Mouse (Mus musculus): ENCODE measurements around the gene Prkcb.

Gene Prkcb

GRCm38 (mm10) chr7:122380336-122381130, 92.0 kb downstream of the Prkcb start:
- Histone ChIP-seq H3K27me3 (ENCODE audit: control insufficient read depth, insufficient read depth, low read length, poor library complexity, severe bottlenecking) (no peaks in the 10 kb centered on the region), H3K36me3 (ENCODE audit: control insufficient read depth, insufficient read depth, low read length, poor library complexity, severe bottlenecking) (peaks cover 7% of the 10 kb centered on the region)
- DNase-seq (ENCODE audit: low read depth, low spot score) = no peak

- DNase-seq (ENCODE audit: low read depth, low spot score) = no peak
- Histone ChIP-seq H3K27me3 (ENCODE audit: control insufficient read depth, insufficient read depth, low read length, poor library complexity, severe bottlenecking) (no peaks in the 10 kb centered on the region), H3K36me3 (ENCODE audit: control insufficient read depth, insufficient read depth, low read length, poor library complexity, severe bottlenecking) (peaks cover 7% of the 10 kb centered on the region)
Measured at GRCm38 (mm10) chr7:122381560-122381959, 93.0 kb downstream of the Prkcb start.

- H3K27me3 ChIP-seq (ENCODE audit: control insufficient read depth, insufficient read depth, low read length, poor library complexity, severe bottlenecking) = no peaks in the 10 kb centered on the region
- peaks cover 7% of the 10 kb centered on the region for H3K36me3 ChIP-seq (ENCODE audit: control insufficient read depth, insufficient read depth, low read length, poor library complexity, severe bottlenecking)
- DNase-seq (ENCODE audit: low read depth, low spot score) = no peak
Measured at GRCm38 (mm10) chr7:122383260-122383659, 94.7 kb downstream of the Prkcb start.

GRCm38 (mm10) chr7:122384891-122385290, 96.3 kb downstream of the Prkcb start:
- Histone ChIP-seq H3K36me3 (ENCODE audit: control insufficient read depth, insufficient read depth, low read length, poor library complexity, severe bottlenecking) (peaks cover 7% of the 10 kb centered on the region), H3K27me3 (ENCODE audit: control insufficient read depth, insufficient read depth, low read length, poor library complexity, severe bottlenecking) (no peaks in the 10 kb centered on the region)
- no peak for DNase-seq (ENCODE audit: low read depth, low spot score)

GRCm38 (mm10) chr7:122386567-122386966, 98.0 kb downstream of the Prkcb start:
- no peak for DNase-seq (ENCODE audit: low read depth, low spot score)
- Histone ChIP-seq H3K27me3 (ENCODE audit: control insufficient read depth, insufficient read depth, low read length, poor library complexity, severe bottlenecking) (no peaks in the 10 kb centered on the region), H3K36me3 (ENCODE audit: control insufficient read depth, insufficient read depth, low read length, poor library complexity, severe bottlenecking) (peaks cover 7% of the 10 kb centered on the region)

GRCm38 (mm10) chr7:122387896-122388295, 99.3 kb downstream of the Prkcb start:
- peaks cover 6% of the 10 kb centered on the region for H3K36me3 ChIP-seq (ENCODE audit: control insufficient read depth, insufficient read depth, low read length, poor library complexity, severe bottlenecking)
- H3K27me3 ChIP-seq (ENCODE audit: control insufficient read depth, insufficient read depth, low read length, poor library complexity, severe bottlenecking) = no peaks in the 10 kb centered on the region
- DNase-seq (ENCODE audit: low read depth, low spot score) = peak; percentile 49

GRCm38 (mm10) chr7:122388858-122389257, 100.3 kb downstream of the Prkcb start:
- Histone ChIP-seq H3K27me3 (ENCODE audit: control insufficient read depth, insufficient read depth, low read length, poor library complexity, severe bottlenecking) (no peaks in the 10 kb centered on the region), H3K36me3 (ENCODE audit: control insufficient read depth, insufficient read depth, low read length, poor library complexity, severe bottlenecking) (peaks cover 6% of the 10 kb centered on the region)
- DNase-seq (ENCODE audit: low read depth, low spot score) = no peak

GRCm38 (mm10) chr7:122389633-122390032, 101.1 kb downstream of the Prkcb start:
- DNase-seq (ENCODE audit: low read depth, low spot score) = no peak
- Histone ChIP-seq H3K27me3 (ENCODE audit: control insufficient read depth, insufficient read depth, low read length, poor library complexity, severe bottlenecking) (no peaks in the 10 kb centered on the region), H3K36me3 (ENCODE audit: control insufficient read depth, insufficient read depth, low read length, poor library complexity, severe bottlenecking) (peaks cover 2% of the 10 kb centered on the region; the same call in 1 of the 2 replicates)

- peak; percentile 63 for DNase-seq (ENCODE audit: low read depth, low spot score)
- Histone ChIP-seq H3K36me3 (ENCODE audit: control insufficient read depth, insufficient read depth, low read length, poor library complexity, severe bottlenecking) (no peaks in the 10 kb centered on the region), H3K27me3 (ENCODE audit: control insufficient read depth, insufficient read depth, low read length, poor library complexity, severe bottlenecking) (no peaks in the 10 kb centered on the region)
Measured at GRCm38 (mm10) chr7:122390200-122390599, 101.6 kb downstream of the Prkcb start.

GRCm38 (mm10) chr7:122390683-122391082, 102.1 kb downstream of the Prkcb start:
- Histone ChIP-seq H3K27me3 (ENCODE audit: control insufficient read depth, insufficient read depth, low read length, poor library complexity, severe bottlenecking) (no peaks in the 10 kb centered on the region), H3K36me3 (ENCODE audit: control insufficient read depth, insufficient read depth, low read length, poor library complexity, severe bottlenecking) (no peaks in the 10 kb centered on the region)
- DNase-seq (ENCODE audit: low read depth, low spot score) = no peak

GRCm38 (mm10) chr7:122391382-122391781, 102.8 kb downstream of the Prkcb start:
- no peaks in the 10 kb centered on the region for H3K36me3 ChIP-seq (ENCODE audit: control insufficient read depth, insufficient read depth, low read length, poor library complexity, severe bottlenecking)
- no peaks in the 10 kb centered on the region for H3K27me3 ChIP-seq (ENCODE audit: control insufficient read depth, insufficient read depth, low read length, poor library complexity, severe bottlenecking)
- DNase-seq (ENCODE audit: low read depth, low spot score) = peak; percentile 55

- peak; percentile 72 for DNase-seq (ENCODE audit: low read depth, low spot score)
Measured at GRCm38 (mm10) chr7:122393964-122394363, 105.4 kb downstream of the Prkcb start.

GRCm38 (mm10) chr7:122395159-122395975, 106.8 kb downstream of the Prkcb start:
- Histone ChIP-seq H3K27me3 (ENCODE audit: control insufficient read depth, insufficient read depth, low read length, poor library complexity, severe bottlenecking) (no peaks in the 10 kb centered on the region), H3K36me3 (ENCODE audit: control insufficient read depth, insufficient read depth, low read length, poor library complexity, severe bottlenecking) (no peaks in the 10 kb centered on the region)
- peak; percentile 67 for DNase-seq (ENCODE audit: low read depth, low spot score)

More at GRCm38 (mm10) chr7:122393964-122394363, 105.4 kb downstream of the Prkcb start:
- H3K36me3 ChIP-seq (ENCODE audit: control insufficient read depth, insufficient read depth, low read length, poor library complexity, severe bottlenecking) = no peaks in the 10 kb centered on the region
- H3K27me3 ChIP-seq (ENCODE audit: control insufficient read depth, insufficient read depth, low read length, poor library complexity, severe bottlenecking) = no peaks in the 10 kb centered on the region

- Histone ChIP-seq H3K27me3 (ENCODE audit: control insufficient read depth, insufficient read depth, low read length, poor library complexity, severe bottlenecking) (no peaks in the 10 kb centered on the region), H3K36me3 (ENCODE audit: control insufficient read depth, insufficient read depth, low read length, poor library complexity, severe bottlenecking) (no peaks in the 10 kb centered on the region)
- DNase-seq (ENCODE audit: low read depth, low spot score) = peak; percentile 55
Measured at GRCm38 (mm10) chr7:122395976-122396315, 107.4 kb downstream of the Prkcb start.

- no peaks in the 10 kb centered on the region for H3K27me3 ChIP-seq (ENCODE audit: control insufficient read depth, insufficient read depth, low read length, poor library complexity, severe bottlenecking)
- no peak for DNase-seq (ENCODE audit: low read depth, low spot score)
- H3K36me3 ChIP-seq (ENCODE audit: control insufficient read depth, insufficient read depth, low read length, poor library complexity, severe bottlenecking) = no peaks in the 10 kb centered on the region
Measured at GRCm38 (mm10) chr7:122397699-122398098, 109.1 kb downstream of the Prkcb start.

All from splenic B cell, adult 2 months (primary cell).